Mouse (Mus musculus) forebrain, embryonic 12.5 days (tissue): Measurements from ENCODE around the gene Spint2. TPM values are rescaled to one million over a fixed set of nuclear protein-coding genes. Genes with fewer than 3 reads are reported as not detected.

ENCODE experiments used
- ATAC-seq: fragments of 200-750 bp; cut with Nextera tagmentation; 2 replicates; pipeline ENCODE4 v1.8.0; 2017; ENCODE audit warnings: moderate TSS enrichment; ENCODE audit not compliant: low FRiP score
- H3K27ac ChIP-seq: fragments of 300-500 bp; sonication (generic); 2 replicates; pipeline ENCODE4 v1.5.1; 2016; ENCODE audit warnings: mild to moderate bottlenecking
- H3K27me3 ChIP-seq: fragments of 300-500 bp; sonication (generic); 2 replicates; pipeline ENCODE4 v1.6.1; 2016; ENCODE audit warnings: mild to moderate bottlenecking
- H3K36me3 ChIP-seq: fragments of 300-500 bp; sonication (generic); replicated peaks from 2 replicates; pipeline ENCODE4 v1.6.1; 2016; ENCODE audit warnings: mild to moderate bottlenecking
- H3K4me1 ChIP-seq: fragments of 300-500 bp; sonication (generic); 2 replicates; pipeline ENCODE4 v1.6.1; 2016
- H3K4me2 ChIP-seq: fragments of 300-500 bp; sonication (generic); 2 replicates; pipeline ENCODE4 v1.6.1; 2016; ENCODE audit warnings: mild to moderate bottlenecking, moderate library complexity
- H3K4me3 ChIP-seq: fragments of 300-500 bp; sonication (generic); replicated peaks from 2 replicates; pipeline ENCODE4 v1.5.1; 2016; ENCODE audit warnings: mild to moderate bottlenecking
- H3K9ac ChIP-seq: fragments of 300-500 bp; sonication (generic); 2 replicates; pipeline ENCODE4 v1.6.1; 2016; ENCODE audit warnings: mild to moderate bottlenecking
- H3K9me3 ChIP-seq: fragments of 300-500 bp; sonication (generic); 2 replicates; pipeline ENCODE4 v1.6.1; 2016
- WGBS: fragments of 180-500 bp; shearing (Covaris S2); methylation state at CpG from one replicate; pipeline ENCODE4 v1.1.7; 2016; 5-methylcytosine and 5-hydroxymethylcytosine counted together
- polyA plus RNA-seq: library from polyadenylated mRNA; unstranded; fragments of >200 nt; fragmentation: Nextera tagmentation; extraction: Ambion mirVana; gene quantifications from 2 replicates; pipeline ENCODE4 v1.2.1, GENCODE M21; 2016

Gene Spint2
- 42.2 and 45.0 TPM in 2 replicates for polyA plus RNA-seq

GRCm38 (mm10) chr7:29281201-29282073, at the start of gene Spint2:
TSS of gene Spint2 (minus strand) at chr7:29281912.
- H3K36me3 ChIP-seq: no peaks in the 10 kb centered on the region
- no peak within 1 kb of the TSS for H3K27ac ChIP-seq
- H3K4me3 ChIP-seq: peak within 1 kb of the TSS; percentile 59
- peaks cover 15% of the 10 kb centered on the region for H3K4me1 ChIP-seq
- peak within 1 kb of the TSS; percentile 99 for H3K4me2 ChIP-seq
- WGBS: under 1% methylated on average over 80 of the region's 80 CpGs
- peaks cover 52% of the 10 kb centered on the region for H3K27me3 ChIP-seq
- no peaks in the 10 kb centered on the region for H3K9me3 ChIP-seq
- peak; percentile 61 for ATAC-seq
- H3K9ac ChIP-seq: peak within 1 kb of the TSS; percentile 70

GRCm38 (mm10) chr7:29328984-29329383, 47.3 kb upstream of the Spint2 start:
- Histone ChIP-seq H3K4me2 (no peak overlapping the region), H3K36me3 (peaks cover 35% of the 10 kb centered on the region), H3K27ac (no peak overlapping the region), H3K4me1 (peaks cover 3% of the 10 kb centered on the region; the same call in 1 of the 2 replicates), H3K4me3 (no peak overlapping the region), H3K27me3 (no peaks in the 10 kb centered on the region), H3K9me3 (no peaks in the 10 kb centered on the region), H3K9ac (no peak overlapping the region)
- no peak for ATAC-seq
- 93% methylated on average over 16 of the region's 16 CpGs for WGBS

GRCm38 (mm10) chr7:29327087-29327486, 45.4 kb upstream of the Spint2 start:
- Histone ChIP-seq H3K9ac (no peak overlapping the region), H3K4me1 (peaks cover under 1% of the 10 kb centered on the region; the same call in 1 of the 2 replicates), H3K27me3 (no peaks in the 10 kb centered on the region), H3K4me3 (no peak overlapping the region), H3K27ac (no peak overlapping the region), H3K4me2 (no peak overlapping the region), H3K36me3 (peaks cover 35% of the 10 kb centered on the region), H3K9me3 (no peaks in the 10 kb centered on the region)
- WGBS: 91% methylated on average over 6 of the region's 6 CpGs
- ATAC-seq: no peak

GRCm38 (mm10) chr7:29319337-29320307, 37.9 kb upstream of the Spint2 start:
- Histone ChIP-seq H3K9ac (peak overlapping the region; percentile 55), H3K4me2 (peak overlapping the region; percentile 50), H3K4me1 (peaks cover 73% of the 10 kb centered on the region), H3K9me3 (no peaks in the 10 kb centered on the region), H3K27ac (peak overlapping the region; percentile 96), H3K27me3 (no peaks in the 10 kb centered on the region), H3K36me3 (peaks cover 26% of the 10 kb centered on the region), H3K4me3 (peak overlapping the region; percentile 28)
- WGBS: 8% methylated on average over 19 of the region's 19 CpGs
- no peak for ATAC-seq

- ATAC-seq: peak; percentile 16
- Histone ChIP-seq H3K9me3 (no peaks in the 10 kb centered on the region), H3K27me3 (no peaks in the 10 kb centered on the region), H3K4me1 (peaks cover 86% of the 10 kb centered on the region), H3K9ac (peak overlapping the region; percentile 55), H3K4me2 (peak overlapping the region; percentile 50), H3K36me3 (peaks cover 24% of the 10 kb centered on the region), H3K27ac (peak overlapping the region; percentile 96), H3K4me3 (peak overlapping the region; percentile 28)
- WGBS: 3% methylated on average over 18 of the region's 18 CpGs
These were observed 36.6 kb upstream of the Spint2 start for GRCm38 (mm10) chr7:29318115-29318911.

GRCm38 (mm10) chr7:29317558-29317957, 35.8 kb upstream of the Spint2 start:
- Histone ChIP-seq H3K4me1 (peaks cover 94% of the 10 kb centered on the region), H3K36me3 (peaks cover 30% of the 10 kb centered on the region), H3K4me3 (peak overlapping the region; percentile 14; the same call in 1 of the 2 replicates), H3K9me3 (no peaks in the 10 kb centered on the region), H3K27me3 (no peaks in the 10 kb centered on the region), H3K27ac (peak overlapping the region; percentile 96), H3K4me2 (peak overlapping the region; percentile 50), H3K9ac (peak overlapping the region; percentile 54)
- WGBS: 0% methylated on average over 2 of the region's 2 CpGs
- peak; percentile 81 for ATAC-seq

- peaks cover 98% of the 10 kb centered on the region for H3K4me1 ChIP-seq
- peaks cover 36% of the 10 kb centered on the region for H3K36me3 ChIP-seq
- H3K4me3 ChIP-seq: no peak overlapping the region
- peak; percentile 43 for ATAC-seq
- peak overlapping the region; percentile 96 for H3K27ac ChIP-seq
- no peaks in the 10 kb centered on the region for H3K27me3 ChIP-seq
- 0 out of 2 replicates have a peak overlapping the region, but pooled peaks have one; percentile 54 for H3K9ac ChIP-seq
- H3K9me3 ChIP-seq: no peaks in the 10 kb centered on the region
- peak overlapping the region; percentile 50 for H3K4me2 ChIP-seq
- 2% methylated on average over 10 of the region's 10 CpGs for WGBS
These were observed 35.3 kb upstream of the Spint2 start for GRCm38 (mm10) chr7:29316976-29317375.

GRCm38 (mm10) chr7:29316137-29316734, 34.5 kb upstream of the Spint2 start:
- H3K9me3 ChIP-seq: no peaks in the 10 kb centered on the region
- peaks cover 90% of the 10 kb centered on the region for H3K4me1 ChIP-seq
- 56% methylated on average over 16 of the region's 17 CpGs for WGBS
- peaks cover 43% of the 10 kb centered on the region for H3K36me3 ChIP-seq
- no peak overlapping the region for H3K4me3 ChIP-seq
- H3K9ac ChIP-seq: peak overlapping the region; percentile 22; the same call in 1 of the 2 replicates
- H3K27ac ChIP-seq: peak overlapping the region; percentile 96
- peak overlapping the region; percentile 21; the same call in 1 of the 2 replicates for H3K4me2 ChIP-seq
- no peaks in the 10 kb centered on the region for H3K27me3 ChIP-seq
- ATAC-seq: no peak

GRCm38 (mm10) chr7:29314844-29315628, 33.3 kb upstream of the Spint2 start:
- WGBS: 54% methylated on average over 13 of the region's 13 CpGs
- no peaks in the 10 kb centered on the region for H3K27me3 ChIP-seq
- H3K4me3 ChIP-seq: no peak overlapping the region
- peaks cover 53% of the 10 kb centered on the region for H3K36me3 ChIP-seq
- no peaks in the 10 kb centered on the region for H3K9me3 ChIP-seq
- peaks cover 88% of the 10 kb centered on the region for H3K4me1 ChIP-seq
- 0 out of 2 replicates have a peak overlapping the region, but pooled peaks have one; percentile 29 for H3K9ac ChIP-seq
- peak overlapping the region; percentile 27 for H3K4me2 ChIP-seq
- H3K27ac ChIP-seq: peak overlapping the region; percentile 96
- ATAC-seq: no peak

GRCm38 (mm10) chr7:29313572-29314261, 32.0 kb upstream of the Spint2 start:
- no peak for ATAC-seq
- Histone ChIP-seq H3K4me1 (peaks cover 88% of the 10 kb centered on the region), H3K27me3 (no peaks in the 10 kb centered on the region), H3K9me3 (no peaks in the 10 kb centered on the region), H3K36me3 (peaks cover 58% of the 10 kb centered on the region), H3K4me3 (no peak overlapping the region), H3K9ac (peak overlapping the region; percentile 21; the same call in 1 of the 2 replicates), H3K27ac (peak overlapping the region; percentile 96), H3K4me2 (peak overlapping the region; percentile 6; the same call in 1 of the 2 replicates)
- WGBS: 50% methylated on average over 9 of the region's 9 CpGs
